Mouse (Mus musculus) heart, adult 18-20 months (tissue): ENCODE measurements around the gene Zfc3h1. TPM values are rescaled to one million over a fixed set of nuclear protein-coding genes. Genes with fewer than 3 reads are reported as not detected.

Experiments
- DNase-seq, 2 experiments: peaks; one replicate each; pipeline ENCODE4 v3.0.0; 2021 to 2022; ENCODE audit warnings: mixed read lengths in 1 of 2
- total RNA-seq, 2 experiments: library from RNA; stranded (reverse); gene quantifications; 2 replicates each; pipeline ENCODE4 v1.2.3; 2021

Gene Zfc3h1
- total RNA-seq, 2 experiments from 2014 or later, result 10.7 to 12.8 TPM

DNA sequence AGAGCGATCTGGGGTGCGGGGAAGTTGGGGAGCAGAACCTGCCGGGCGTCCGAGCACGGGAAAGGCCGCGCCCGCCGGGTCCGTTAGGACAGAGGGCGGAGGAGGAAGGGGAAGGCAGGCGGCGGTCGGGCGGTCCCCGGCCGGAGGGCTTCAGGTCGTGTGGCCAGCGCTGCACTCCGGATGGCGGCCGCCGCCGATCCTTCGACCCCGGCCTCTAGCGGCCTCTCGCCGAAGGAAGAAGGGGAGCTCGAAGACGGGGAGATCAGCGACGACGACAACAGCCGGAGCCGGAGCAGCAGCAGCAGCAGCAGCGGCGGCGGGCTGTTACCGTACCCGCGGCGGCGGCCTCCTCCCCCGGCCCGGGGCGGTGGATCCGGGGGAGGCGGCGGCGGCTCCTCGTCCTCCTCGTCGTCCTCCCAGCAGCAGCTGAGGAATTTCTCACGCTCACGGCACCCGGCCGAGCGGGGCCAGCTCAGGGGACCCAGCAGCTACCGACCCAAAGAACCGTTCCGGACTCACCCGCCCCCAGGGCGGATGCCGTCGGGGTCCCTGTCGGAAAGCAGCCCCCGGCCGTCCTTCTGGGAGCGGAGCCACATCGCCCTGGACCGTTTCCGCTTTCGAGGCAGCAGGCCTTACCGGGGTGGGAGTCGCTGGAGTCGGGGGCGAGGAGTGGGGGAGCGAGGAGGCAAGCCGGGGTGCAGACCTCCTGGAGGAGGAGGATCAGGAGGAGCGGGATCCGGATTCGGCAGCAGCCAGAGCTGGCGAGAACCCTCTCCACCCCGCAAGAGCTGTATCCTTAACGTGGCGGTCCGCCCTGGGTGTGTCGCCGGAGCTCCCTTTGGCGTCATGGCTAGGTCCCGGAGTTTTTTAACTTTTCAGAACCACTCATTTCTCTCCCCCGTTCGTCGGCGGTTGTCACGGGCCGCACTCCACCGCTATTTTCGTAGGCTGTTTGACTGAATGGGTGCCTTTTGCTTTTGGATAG lies 551 bp downstream of the Zfc3h1 start:
- DNase-seq, result peak; percentile 69 to 79

DNA sequence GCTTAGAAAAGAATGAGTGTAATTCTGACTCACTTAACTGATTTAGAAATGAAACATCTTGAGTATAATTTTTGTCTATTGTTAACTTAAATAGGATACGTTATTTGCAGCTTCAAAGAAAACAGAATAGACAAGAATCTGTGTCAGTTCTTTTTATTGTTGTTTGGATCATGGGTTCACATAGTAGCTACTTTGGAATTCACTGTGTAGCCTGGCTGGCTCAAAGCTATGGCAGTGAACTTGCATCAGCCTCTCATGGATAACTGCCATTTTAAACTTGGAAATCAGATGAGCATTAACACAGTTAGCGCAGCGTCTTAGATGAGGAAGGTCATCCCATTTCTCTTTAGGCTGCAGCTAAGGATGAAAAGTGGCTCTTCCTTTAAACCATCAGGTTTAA lies 3.1 kb downstream of the Zfc3h1 start:
- DNase-seq, result no peak

DNA sequence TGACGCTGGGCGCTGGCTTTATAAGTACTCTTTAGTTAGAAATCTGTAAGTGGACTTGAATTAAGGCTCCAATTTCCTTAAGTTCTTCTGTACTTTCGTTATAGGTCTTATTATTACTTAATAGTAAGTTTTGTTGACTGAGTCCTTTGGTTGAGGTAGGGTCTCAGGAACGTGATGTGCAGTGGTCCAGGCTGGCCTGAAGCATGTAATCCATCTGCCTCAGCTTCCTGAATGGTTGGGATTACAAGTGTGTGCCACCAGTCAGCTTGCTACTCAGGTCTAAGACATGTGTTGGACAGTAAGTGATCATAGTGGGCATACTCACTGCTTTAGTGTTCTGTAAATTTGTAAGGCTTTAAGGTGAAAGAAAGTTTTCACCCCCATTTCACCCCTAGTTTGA lies 6.3 kb downstream of the Zfc3h1 start:
- no peak for DNase-seq

DNA sequence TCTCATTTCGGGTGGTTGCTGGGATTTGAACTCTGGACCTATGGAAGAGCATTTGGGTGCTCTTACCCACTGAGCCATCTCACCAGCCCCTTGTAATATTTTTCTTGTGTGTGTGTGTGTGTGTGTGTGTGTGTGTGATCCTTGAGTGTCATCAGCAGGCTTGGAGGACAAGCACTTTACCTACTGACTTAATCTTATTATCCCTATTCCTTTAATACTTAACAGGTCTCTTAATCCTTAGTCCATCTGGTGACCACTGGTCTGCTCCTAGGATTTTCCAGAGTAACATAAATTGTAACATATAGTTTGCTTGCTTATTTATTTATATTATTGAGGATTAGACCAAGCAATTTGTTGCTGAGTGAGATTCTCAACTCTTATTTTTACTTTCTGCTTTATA lies 7.1 kb downstream of the Zfc3h1 start:
- no peak for DNase-seq

DNA sequence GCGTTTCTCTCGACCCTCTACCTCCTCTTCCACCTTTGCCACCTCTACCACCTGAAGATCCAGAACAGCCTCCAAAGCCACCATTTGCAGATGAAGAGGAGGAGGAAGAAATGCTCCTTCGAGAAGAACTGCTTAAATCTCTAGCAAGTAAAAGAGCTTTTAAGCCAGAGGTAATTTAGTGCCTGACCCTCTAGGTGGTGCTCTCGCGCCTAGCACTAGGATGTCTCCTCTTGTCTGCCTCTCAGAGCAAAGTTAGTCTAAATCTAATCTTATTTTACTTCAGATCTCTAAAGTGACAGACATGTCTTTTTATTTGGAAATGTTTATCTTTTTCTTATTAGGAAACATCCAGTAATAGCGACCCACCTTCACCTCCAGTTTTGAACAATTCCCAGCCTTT lies 21.6 kb downstream of the Zfc3h1 start:
- DNase-seq, result peak; percentile 33 to 66

DNA sequence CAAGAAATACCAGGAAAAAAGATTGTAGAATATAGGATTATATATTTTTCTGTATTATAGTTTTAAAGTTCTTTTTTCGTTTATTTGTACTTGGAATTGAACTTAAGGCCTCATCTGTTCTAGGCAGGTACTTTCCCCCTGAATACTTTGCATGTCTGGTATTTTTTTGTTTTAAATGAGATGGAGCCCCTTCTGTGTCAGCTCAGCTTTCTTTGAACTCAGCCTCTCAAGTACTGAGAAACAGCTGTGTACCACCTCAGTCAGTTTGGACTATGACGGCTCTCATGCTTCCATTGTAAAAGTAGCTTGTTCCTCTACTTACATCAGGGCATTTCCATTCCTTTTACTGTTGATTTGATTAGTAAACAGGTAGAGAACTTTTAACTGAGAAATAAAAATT lies 28.7 kb downstream of the Zfc3h1 start:
- DNase-seq, result no peak

DNA sequence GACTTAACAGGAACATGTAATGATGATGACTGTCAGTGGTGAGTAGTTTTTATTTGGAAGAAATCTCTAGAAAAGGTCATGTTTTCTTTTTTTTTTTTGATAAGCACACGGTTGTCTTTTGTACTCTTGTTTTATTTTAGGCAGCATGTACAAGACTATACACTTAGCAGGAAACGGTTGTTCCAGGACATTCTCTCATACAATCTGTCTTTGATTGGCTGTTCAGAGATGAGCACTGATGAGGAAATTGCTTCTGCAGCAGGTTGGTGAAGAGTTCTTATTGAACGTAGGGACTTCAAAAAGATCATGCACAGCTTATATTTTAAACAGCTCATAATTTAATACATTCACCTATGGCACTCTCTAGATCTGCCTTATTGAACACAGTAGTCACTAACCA lies 29.3 kb downstream of the Zfc3h1 start:
- DNase-seq, result no peak

DNA sequence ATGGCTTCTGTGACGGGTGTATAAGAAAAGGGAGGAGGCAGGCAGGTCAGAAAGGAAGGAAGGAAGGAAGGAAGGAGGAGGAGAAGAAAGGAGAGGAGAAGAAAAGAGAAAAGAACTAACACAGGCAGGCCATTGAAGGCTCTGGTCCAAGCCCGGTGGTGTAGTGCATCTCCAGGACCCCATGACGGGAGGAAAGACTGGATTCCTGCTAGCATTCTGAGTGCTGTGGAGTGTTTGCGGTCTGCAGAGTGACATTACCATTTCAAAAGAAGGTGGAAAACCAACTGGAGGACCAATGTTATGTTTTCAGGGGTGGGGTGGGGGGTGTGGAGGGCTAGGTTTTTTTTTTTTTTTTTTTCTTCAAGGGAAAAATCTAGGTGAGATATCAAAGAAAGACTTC lies 37.2 kb downstream of the Zfc3h1 start:
- DNase-seq, result no peak

DNA sequence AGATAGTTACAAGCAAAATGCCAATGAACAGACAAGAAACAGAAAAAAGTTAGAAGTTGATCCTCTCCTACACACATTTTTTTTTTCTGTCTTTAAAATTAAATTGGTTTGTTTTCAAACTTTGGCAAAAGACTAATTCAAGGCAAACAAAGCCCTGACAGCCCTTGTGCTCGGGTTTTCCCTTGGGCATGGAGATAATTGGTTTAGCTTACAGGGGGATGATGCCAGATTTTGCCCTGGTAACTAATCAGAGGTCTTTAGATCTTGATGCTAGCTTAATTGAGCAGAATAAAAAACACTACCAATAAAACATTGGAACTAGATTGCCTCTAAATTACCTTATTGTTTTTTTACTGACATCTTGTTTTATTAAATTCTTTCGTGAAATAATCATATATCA lies 40.6 kb downstream of the Zfc3h1 start:
- no peak for DNase-seq

DNA sequence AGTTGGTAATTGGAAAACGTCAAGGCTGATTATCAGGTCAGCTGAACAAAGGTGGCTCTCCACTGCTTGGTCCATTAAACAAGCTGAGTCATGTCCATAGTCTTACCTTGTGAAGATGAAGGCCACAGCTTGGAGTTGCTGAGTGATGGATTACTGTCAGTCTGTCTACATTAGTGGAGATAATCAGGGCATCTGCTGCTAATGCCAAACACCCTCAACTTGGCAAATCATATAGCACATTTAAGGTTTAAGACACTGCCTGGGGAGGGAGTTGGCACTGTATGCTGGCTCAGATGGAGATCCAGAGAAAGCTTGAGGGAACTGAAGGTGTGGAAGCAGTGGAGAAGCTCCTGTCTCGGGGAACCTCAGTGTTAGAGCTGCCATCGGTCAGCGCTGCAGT lies 52.5 kb downstream of the Zfc3h1 start:
- no peak for DNase-seq

DNA sequence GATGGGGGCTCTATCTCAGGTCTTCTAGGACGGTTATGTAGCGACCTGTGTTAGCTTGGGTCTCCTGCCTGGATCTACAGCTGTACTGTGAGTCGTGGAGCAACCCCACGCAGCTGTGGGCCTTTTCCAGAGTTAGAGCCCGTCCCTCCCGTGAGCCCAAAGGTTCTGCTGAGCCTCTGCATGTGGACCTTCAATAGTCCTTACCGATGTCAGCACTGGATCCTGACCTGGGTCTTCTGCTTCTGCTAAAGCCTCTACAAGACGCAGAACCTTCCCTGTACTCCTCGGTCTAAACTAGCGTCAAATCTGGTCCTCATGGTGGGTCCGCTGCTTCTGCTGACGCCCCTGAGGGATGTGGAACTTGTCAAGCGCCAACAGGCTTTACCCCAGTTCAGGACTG lies 63.9 kb downstream of the Zfc3h1 start:
- DNase-seq, result no peak

DNA sequence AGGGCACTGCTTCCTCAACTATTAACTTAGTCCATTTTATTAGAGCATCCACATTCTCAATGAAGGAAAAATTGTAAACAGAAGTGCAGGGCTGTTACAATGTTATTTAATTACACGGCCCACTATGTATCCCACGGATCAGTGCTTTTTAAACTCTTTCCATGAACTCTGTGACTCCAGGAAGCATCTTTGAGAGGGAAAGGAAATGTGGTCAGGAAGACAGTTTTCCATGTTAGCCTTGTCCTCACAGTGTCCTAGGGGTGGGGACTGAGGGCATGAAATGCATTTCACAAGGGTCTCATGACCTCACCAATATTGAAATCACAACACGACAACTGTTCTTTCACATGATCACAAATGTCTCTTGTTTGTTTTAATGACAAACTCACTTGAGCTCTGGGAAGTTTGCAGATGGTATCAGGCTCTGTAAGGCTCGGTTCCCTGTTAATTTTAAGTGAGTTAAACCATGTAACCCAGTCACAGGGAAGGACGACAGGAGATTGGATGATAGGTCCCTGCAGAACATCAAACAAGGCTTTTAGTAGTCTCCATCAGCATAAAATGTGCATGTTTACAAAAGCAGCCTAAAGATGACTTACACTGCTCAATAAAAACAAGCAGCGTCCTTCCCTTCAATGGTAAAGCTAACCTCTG lies 72.7 kb downstream of the Zfc3h1 start:
- no peak for DNase-seq

DNA sequence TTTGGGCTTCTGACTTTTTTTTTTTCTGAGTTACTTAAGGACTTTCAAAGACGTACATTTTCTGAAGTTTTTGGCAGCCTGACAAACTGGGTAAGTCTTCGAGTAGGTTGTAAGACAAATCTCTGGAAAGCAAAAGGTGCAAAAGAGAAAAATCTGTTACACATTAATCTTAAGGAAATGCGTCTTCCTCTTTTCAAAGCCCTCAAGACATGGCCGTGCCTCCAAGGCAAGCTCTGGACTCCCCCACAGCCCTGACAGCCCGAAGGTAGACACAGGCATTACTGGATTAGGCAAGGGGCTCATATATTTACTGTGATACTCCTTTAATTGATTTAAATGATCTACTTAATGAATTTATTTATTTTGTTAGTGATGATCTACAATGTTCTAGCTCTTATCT lies 77.9 kb downstream of the Zfc3h1 start:
- no peak for DNase-seq

DNA sequence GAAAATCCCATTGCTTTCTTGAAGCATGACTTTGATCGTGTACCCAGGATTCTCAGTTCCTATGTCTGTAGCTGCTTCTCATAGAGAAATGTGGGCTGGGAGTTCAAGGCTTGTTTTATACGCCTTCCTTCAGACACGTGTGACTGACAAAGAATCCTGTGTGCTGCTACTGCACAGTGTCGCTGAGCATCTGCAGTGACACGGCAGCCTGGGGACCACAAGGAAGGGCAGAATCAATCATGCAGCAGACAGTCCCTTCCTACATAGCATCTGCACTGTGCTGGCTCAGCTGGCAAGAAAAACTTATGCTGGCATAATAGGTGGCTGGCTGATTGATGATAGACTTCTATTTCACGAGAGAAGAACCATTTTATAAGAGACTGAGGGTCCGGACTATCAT lies 80.3 kb downstream of the Zfc3h1 start:
- no peak for DNase-seq

DNA sequence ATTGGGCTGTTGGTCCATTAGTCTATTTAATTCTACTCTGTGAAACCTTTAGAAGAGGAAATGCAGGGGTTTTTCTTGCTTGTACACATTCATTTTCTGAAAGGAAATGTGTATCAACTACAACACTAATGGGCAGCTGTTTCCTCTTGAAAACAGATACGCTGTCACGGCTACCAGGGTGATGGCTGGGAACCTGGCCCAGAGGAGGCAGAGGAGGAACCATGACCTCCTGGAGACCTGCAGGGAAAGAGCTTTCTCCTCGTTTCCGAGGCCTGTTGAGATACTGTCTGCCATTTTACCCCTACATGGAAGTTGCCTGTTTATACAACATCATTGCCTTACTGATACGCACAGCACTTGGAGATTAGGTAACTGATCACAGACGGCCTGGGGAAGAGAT lies 81.0 kb downstream of the Zfc3h1 start:
- DNase-seq, result peak in 1 of 2 experiments; percentile 3

DNA sequence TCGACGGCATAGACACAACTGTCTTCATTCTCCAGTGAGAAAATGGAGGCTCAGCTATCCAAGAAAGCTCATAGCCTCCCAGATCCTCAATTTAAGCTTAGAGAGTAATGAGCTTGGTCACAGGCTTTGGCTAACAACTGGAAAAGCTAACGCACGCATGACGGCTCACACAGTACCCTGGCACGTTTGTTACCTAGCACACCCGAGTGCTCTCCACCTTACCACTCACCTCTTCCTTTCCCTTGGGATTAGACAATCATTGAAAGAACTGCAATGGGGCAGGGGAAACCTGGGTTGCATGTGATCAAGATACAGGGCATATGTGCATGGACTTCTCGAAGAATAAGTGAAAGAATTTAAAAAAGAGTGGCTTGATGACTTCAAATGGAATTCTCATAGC lies 83.2 kb downstream of the Zfc3h1 start:
- DNase-seq, result no peak

DNA sequence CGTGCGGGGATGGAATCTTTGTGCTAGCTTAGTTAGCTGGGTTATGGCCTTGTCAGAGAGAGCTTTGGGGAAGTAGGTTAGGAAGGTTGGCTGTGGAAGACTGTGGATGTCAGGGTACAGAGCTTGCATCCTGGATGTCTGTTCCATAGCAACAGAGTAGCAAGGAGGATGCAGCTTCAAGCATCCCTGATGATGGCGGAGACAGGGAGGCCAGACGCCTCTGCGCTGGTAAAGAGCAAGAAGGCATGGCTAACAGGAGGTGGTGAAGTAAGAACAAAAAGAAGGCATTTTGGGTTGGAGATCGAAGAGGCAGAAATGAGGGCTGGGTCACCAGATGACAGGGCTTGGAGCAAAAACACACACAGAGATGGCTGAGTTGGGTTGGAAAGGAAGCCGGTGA lies 83.9 kb downstream of the Zfc3h1 start:
- DNase-seq, result no peak

DNA sequence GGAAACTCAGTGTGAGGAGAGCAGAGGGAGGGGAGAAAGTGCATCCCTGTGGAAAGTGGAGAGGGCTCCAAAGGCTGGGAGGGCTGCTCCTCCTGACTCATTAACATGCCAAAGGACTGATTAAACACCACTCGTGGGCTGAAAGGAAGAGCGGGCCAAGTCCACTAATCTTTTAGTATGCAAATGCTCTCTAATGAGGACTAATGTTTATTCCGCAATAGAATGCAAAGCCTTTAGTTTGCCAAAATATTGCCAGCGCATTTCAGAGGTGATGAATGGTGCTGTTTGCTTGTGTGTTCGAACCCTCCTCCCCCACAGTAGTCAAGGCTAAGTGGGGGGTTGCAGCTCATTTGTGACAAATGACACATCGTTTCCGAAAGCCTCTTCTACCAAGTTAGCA lies 84.3 kb downstream of the Zfc3h1 start:
- DNase-seq, result no peak

DNA sequence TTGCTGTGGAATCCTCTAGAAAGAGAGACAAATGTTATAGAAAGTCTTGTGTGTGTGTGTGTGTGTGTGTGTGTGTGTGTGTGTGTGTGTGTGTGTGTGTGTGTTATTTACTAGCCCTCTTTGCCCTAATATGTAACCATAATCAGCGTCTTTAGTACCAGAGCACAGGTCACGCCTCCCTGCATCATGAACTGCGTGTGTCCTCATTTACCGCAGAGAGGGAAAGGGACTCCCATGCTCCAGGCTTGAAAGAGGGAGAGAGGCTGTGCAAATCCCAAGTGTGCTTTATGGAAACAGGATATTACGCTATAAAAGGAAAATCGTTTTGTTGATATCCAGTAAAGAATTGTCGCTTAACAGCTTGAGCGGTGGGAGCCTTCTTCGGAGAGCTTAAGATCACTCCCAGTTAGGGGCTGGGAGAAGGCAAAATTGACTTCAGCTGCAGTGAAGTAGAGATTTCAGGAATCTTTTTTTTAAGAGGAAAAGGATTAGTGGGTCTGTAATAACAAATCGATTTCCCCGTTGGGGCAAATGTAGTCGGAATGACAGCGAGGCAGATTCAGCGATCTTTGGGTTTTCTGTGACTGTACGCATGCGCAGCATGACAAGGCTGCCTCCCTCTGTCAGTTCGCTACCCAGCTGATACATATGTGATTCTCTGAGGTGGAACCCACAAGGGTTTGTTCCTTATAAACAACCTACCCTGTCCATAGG lies 86.0 kb downstream of the Zfc3h1 start:
- DNase-seq, result peak in 1 of 2 experiments; percentile 5

DNA sequence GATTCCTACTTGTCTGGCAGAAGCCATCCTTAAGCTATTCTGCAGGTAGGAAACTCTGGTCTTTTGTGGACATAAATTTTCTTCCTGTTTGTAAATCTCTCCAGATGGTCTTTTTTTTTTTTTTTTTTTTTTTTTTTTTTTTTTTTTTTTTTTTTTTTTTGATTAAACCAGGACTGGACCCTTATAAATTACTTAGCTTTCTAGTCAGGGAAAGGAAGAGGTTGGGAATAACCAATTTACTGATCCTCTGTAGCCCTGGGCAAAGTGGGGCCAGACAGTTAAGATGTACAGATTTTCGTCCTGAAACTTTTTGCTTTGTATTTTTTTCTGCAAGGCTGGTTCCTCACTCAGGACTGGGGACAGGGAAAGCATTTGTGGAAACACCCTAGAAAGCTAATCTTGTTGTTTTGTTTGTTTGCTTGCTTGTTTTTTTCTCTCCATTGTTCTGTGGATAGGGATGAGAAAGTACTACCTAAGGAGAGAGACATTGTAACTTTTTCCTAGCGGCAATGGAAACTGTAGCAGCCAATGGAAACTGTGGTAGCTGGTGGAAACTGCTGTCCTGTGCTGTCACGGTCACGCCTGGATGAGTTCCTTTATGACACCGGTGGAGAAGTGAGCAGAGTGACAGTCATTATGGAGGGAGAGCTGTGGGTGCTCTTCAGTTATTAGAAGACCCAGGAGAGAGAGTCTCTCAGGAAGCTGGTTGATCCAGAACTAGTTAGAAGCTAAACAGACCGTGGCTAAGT lies 88.6 kb downstream of the Zfc3h1 start:
- DNase-seq, result no peak

DNA sequence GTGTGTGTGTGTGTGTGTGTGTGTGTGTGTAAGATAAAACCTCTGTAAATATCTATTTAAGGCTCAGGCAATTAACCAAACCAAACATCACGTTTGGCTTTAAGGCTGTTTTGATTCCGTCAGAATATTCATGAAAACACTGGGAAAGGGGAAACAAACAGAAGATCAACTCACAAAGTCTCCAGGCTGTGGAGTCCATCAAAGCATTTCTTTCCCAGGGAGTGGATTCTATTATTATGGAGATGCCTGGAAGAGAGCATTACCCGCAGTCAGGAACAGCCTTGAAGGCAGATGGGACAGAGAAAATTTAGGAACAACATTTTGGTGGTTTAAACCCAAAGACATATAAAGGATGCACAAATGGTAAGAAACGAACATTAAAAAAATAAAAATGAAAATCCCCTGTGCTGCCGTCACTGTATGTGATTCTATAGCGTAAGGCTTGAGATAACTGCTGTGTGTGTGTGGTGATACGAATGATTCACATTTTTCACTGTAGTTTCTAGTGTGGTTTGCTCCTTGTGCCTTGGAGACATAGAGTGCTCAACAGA lies 90.3 kb downstream of the Zfc3h1 start:
- DNase-seq, result no peak

DNA sequence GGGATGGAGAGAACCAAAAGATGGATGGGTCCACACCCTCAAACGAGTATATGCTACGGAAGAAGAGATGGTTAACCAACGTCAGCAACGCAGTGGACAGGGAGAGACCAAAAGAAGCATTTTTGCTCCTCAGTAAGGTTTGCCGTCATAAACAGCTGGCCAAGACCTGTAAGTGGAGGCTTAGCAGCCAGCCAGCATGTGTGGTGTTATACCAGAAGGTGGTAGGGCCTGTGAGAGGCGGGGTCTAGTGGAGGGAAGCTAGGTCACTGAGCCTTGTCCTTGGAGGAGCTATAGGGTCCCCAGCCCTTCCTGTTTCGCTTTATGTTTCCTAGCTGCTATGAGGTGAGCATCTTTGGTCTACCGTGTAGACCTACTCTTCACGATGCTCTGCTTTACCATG lies 91.7 kb downstream of the Zfc3h1 start:
- no peak for DNase-seq
